Mouse (Mus musculus) inflammation-experienced regulatory T-cells, adult 6 months (primary cell): ENCODE data around the gene Selenow. TPM values are rescaled to one million over a fixed set of nuclear protein-coding genes. Genes with fewer than 3 reads are reported as not detected.

Source experiments
- ATAC-seq: one replicate; pipeline ENCODE4 v1.8.0; 2017
- polyA plus RNA-seq, 3 experiments: library from polyadenylated mRNA; unstranded; fragments of 100-300 nt; shearing (Covaris generic); gene quantifications; one replicate each; pipeline ENCODE4 v1.2.1; 2017

The Selenow gene
- 100 to 1,000 TPM; 681 to 943 (median 889) TPM for polyA plus RNA-seq

- ATAC-seq = peak; percentile 95
These were observed at the start of gene Selenow for GRCm38 (mm10) chr7:15922220-15922773. Gene Selenow (minus strand): TSS chr7:15922402.

DNA sequence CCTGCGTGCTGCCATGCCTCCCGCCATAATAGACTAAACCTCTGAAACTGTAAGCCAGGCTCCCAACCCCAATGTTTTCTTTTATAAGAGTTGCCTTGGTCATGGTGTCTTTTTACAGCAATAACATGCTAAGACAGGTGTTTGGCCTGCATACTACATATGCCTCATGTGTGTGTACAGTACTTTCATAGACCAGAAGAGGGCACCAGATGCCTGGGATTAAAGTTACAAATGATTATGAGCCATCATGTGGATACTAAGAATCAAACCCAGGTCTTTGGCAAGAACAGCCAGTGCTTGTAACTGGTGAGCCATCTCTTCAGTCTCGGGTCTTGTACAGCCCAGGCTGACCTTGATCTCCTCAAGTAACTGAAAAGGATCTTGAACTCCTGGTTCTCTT lies 47.5 kb upstream of the Selenow start:
- no peak for ATAC-seq

DNA sequence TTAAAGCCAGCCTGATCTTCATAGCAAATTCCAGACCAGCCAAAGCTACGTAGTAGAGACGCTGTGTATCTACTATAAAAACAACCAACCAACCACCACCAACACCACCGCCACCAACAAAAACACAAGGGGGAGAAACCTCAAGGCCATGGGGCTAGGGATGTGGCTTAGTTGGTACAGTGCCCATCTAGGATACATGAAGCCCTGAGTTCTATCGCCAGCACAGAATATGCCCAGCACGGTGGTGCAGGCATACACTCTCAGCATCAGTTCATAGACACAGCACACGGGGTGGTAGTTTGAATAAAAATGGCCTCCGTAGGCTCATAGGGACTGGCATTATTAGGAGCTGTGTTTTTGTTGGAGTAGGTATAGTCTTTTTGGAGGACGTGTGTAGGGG lies 46.1 kb upstream of the Selenow start:
- ATAC-seq = no peak

DNA sequence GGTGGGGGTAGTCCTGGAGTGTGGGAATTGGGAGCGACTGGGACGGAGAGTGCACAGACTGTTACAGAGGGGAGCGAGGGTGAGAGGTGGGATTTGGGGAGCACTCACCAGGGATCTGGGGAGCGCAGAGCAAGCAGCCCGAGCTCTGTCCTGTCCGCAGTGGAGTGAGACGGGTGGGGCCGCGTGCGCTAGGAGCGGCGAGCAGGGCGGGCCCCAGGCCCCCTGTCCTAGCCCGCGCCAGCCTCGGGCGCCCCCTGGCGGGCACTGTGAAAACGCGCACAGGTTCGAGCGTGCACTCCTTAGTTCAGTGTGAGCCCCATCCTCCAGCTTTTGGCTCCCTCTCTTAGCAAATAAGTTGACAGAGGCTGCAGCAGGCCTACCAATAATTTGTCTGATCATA lies 45.1 kb upstream of the Selenow start, which contains the start of gene Ehd2:
TSS of gene Ehd2 (minus strand) at position 256 of the 400 bp plus-strand sequence.
- ATAC-seq = peak; percentile 50

DNA sequence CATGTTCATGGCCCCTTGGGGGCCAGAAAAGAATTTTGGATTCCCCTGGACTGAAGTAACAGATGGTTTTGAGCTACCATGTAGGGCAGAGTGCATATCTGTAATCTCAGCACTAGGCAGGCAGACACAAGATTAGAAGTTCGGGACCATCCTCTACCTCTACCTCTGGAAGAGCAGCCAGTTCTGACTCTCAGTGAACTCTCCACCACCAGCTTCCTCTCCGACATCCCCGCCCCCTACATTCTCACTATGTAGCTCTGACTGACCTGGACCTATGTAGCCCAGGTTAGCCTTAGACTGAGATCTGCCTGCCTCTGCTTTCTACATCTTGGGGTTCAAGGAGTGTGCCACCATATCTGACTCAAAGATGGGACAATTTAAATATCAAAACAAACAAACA lies 44.3 kb upstream of the Selenow start:
- no peak for ATAC-seq

DNA sequence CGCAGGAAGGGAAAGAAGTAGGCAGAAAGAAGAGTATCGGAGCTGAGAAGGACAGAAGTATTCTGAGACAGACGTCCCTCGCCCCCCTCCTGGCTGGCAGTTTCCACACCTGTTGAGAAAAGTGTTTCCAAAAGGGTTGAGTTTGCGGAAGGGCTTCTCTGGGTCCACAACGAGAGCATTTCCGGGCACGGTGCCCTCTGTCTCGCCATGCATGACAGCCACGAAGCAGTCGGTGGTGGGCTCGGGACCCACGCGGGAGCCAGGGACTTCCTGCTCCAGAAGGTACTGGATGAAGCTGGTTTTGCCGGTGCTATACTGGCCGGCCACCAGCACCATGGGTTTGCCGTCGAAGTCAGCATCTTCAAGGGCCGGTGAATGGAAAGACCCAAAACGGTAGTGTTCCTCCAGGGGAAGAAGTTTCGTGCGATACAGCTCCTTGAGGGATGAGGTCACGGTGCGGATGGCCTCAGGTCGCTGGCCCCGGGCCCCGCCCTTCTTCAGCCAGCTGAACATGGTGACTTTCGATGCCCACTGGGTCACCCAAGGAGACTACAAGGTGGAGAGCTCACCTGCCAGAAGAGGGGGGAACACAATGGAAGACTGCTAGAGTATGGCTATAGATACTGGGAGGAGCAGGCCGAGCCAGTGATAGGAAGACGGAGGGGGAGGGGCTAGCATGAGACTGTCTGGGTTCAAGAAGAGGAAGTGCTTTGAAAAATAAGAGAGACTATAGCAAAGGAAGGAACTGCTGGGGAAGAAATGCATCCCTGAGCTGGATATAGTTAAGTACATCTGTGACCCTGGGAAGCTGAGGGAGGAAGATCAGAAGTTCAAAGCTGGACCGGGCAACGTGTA lies 41.8 kb upstream of the Selenow start:
- ATAC-seq = no peak

DNA sequence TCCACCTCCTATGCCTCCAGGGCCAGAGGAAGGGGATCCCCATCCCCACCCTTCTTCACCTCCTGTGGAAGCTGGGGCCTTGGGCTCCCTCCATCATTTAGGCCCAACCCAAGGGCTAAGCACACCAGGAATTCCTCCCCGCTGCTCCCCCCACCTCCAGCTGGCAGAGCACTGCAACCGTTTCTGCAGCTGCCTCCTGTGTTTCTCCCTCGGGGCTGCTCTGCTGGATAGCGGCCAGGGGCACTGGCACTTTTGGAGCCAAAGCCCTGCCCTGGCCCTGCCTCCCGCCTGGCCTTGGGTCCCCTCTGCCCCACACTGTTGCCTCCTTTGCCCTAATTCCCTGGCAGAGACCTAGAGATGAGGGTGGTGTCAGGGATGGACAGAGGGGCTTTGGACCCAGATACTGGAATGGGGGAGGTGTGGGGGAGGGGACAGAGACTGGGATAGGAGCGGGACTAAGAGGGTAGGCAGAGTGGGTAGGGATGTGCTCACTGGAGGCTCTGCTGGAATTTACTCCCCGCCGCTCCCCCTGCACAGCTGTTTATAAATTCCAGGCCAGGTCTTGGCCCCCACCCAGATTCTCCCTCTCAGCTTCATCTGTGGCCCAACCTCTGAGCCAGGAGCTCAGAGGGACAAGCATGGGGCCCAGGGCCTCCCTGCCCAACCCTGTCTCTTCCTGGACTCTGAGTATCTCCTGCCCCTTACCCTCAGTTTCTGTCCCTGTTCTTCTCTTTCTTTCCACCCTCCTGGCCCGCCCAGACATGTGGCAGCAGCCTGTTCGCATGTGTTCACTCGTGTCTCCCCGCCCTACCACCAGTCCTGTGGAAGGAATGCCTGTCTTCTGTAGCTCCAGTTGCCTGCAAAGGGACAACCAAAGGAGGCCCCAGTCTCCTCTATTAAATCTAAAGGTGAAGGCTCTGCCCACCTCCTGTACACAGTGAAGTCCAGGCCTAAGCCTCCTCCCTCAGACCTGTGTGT lies 40.4 kb upstream of the Selenow start:
- no peak for ATAC-seq

- ATAC-seq = no peak
These were observed 39.6 kb upstream of the Selenow start for GRCm38 (mm10) chr7:15961798-15962197.

- ATAC-seq = no peak
These were observed 39.0 kb upstream of the Selenow start for GRCm38 (mm10) chr7:15961239-15961638.

GRCm38 (mm10) chr7:15960691-15961090 lies 38.5 kb upstream of the Selenow start:
- no peak for ATAC-seq

- ATAC-seq = no peak
These were observed 33.9 kb upstream of the Selenow start for GRCm38 (mm10) chr7:15956143-15956542.

GRCm38 (mm10) chr7:15955509-15955908 lies 33.3 kb upstream of the Selenow start:
- ATAC-seq = no peak

DNA sequence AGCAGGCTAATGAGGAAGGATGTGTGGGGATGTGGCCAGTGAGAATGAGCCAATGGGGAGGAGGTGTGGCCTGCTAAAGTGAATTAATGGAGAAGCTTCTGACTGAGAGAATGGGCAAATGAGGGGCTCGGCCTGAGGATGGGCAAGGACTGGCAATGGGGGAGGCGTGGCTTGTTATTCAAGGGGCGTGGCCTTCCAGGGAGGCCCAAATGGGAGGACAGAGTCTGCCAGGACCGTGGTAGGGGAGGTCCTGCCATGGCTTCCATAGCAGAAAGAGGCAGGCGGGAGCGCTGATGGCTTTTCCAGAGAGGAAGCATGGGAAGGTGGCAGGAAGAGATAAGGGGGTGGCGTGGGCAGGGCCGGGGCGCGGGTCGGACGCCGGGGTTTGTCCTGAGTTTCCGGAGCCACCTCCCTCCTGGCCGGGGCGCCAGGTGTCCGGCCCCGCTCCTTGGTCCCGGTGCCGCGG lies 32.8 kb upstream of the Selenow start:
- no peak for ATAC-seq

DNA sequence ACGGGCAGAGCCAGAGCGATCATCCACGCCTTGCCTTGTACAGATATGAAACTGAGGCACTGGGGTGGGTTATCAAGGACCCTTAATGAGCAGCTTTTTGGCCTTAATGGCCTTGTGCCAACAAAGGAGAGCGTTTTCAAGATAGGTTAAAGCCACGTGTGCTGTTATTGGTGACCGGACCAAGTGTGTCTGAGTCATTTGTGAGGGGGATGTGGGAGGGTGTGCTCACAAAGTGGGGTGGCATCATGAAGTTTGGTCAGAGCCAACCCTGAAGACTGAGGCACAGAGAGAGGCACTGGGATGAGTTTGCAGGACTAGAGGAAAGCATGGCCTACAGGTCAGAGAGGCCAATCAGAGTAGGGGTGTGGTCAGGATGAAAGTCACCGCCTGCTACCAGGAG lies 32.2 kb upstream of the Selenow start:
- no peak for ATAC-seq

DNA sequence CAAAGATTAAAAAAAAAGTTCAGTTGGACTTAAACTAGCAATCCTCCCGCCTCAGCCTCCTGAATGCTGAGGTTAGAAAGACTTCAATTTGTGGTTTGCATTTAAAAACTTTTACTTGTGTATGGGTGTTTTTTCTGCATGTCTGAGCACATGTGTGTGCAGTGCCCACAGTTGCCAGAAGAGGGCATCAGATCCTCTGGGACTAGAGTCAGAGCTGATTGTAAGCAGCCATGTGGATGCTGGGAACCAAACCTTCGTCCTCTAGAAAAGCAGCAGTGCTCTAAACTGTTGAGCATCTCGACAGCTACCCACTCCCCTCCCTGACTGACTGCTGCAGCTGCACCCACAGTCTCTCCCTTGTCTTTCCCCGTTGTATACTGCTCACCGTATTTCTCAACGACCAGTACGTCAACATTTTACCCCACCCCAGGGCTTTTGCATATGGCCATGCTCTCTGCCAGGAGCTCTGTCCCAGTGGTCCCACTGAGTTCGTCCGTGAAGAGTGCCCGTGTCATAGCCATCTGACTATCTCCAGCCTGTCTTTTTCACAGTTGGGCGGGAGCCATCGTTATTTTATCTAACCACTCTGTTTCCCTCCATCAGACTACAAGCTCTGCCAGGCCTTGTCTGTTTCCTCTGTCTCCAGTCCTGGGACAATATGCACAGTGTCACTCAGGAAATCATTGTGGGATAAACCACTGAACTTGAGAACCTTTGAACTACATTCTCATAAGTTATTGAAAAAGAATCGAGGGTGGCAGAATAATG lies 31.3 kb upstream of the Selenow start:
- no peak for ATAC-seq

DNA sequence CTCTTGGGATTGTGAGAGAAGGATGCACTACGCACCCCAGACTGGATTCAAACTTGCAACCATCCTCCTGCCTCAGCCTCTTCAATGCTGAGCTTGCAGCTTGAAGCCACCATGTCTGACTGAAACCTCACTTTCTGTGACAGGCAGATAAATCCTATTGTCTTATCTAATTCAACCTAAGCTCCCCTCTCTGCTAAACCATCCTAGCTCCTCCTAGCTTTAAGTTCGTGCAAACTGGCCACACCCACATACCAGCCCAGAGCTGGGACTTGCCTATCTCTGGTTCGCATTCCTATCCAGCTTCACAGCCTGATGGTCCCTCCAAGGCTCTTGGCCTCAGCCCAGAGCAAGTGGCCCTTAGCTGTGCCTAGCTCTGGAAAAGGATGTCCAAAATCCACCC lies 30.2 kb upstream of the Selenow start:
- no peak for ATAC-seq

- ATAC-seq = no peak
These were observed 27.8 kb upstream of the Selenow start for GRCm38 (mm10) chr7:15950008-15950407.

DNA sequence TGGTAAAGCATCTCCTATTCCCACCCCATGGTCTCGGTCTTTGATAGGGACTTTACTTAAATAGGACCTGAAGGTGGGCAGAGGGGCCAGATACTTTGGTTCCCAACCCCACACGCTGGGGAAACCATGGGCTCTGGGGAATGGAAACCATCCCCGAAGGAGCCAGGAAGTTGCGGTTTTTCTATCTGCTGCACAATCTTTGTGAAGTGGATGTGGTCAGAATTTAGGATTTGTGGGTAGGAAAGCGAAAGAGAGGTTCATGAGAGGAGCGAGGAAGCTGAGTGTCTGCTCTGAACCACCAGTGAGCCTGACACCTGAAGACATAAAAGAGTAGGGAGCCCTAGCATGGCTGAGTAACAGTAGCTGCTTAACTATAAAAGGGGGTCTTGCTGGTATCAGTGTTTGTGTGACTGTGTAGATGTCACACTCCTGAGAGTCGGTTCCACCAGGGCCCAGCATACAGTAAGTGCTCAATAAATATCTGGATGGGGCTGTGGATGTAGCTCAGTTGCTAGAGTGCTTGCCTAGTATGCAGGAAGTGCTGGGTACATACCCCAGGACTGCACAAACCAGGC lies 27.1 kb upstream of the Selenow start:
- ATAC-seq = peak; percentile 30

DNA sequence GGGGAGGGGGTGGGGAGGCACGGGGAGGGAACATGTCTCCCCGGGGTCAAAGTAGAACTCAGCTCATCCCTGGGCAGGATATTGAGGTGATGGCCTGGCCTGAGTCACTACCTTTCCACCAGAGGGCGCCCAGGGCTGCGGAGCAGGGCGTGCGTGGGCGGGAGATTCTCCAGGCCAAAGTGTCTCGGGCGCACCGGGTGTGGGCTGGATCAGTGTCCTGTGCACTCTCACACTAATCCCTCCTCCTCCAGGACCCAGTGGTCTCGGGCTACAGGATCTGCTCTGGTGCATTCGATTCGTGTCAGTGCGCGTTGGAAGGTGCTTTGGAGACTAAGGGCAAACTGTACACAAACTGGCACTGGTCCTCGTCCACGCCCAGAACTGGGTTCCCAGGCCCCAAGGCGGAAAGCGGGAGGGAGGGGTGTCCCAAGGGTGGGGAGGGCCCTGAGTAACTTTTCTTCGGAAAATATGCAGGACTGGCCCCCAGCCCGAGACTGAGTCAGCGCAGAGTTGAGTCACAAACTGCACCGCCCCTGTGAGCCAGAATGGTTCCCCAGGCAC lies 26.3 kb upstream of the Selenow start:
- ATAC-seq = peak; percentile 31

DNA sequence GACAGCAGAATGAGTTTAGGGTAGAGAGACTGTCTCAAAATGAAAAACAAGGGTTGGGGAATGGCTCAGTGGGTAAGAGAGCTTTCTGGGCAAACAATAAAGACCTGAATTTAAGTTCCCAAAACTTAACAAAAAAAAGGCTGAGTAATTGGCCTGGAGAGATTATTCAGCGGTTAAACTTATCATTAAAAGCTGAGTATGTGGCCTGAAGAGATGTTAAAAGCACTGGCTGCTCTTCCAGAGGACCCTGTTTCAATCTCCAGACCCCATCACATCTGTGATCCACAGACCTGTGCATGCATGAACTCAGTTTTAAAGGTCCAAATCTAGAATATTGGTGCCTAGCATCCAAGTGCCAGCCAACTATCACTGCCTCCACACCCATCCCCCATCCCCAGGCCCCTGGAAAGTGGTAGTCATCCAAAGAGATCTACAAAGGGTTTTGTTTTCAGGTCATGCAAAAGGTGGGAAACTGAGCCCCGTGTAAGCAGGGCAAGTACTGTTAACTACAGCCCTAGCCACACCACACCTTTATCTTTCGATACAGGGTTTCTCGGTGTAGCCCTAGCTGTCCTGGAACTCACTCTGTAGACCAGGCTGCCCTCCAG lies 25.6 kb upstream of the Selenow start:
- ATAC-seq = no peak
